Mouse (Mus musculus): ENCODE results near the gene Lyst. TPM values are rescaled to one million over a fixed set of nuclear protein-coding genes. Genes with fewer than 3 reads are reported as not detected.
"Not testable (repeated sequence)": the region's sequence is repeated elsewhere in the genome, so short reads cannot be mapped to it uniquely, and the experiment has no call there.

Gene Lyst
- total RNA-seq, 2 experiments from 2014 or later: 8.3 to 12.0 TPM

DNA sequence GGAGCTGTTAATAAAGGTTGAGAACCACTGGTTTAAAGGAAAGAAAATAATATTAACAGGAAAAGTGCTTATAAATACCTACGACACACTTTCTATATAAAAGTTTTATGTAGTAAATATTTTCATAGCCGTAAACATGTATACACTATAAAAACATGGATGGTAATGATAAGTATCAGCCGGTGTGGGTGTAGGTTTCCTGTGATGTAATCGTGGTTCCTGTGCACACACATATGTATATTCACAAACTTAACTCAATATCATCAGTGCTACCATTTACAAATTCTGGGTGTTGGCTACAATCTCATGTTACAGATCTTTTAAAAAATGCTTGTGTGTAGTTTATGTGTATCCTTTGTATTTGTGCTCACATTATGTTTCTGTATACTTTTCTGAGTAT lies 24.0 kb downstream of the Lyst start:
- intact Hi-C loops (cut with DNase I): no loop called here
- DNase-seq (ENCODE audit: low spot score): no peak

DNA sequence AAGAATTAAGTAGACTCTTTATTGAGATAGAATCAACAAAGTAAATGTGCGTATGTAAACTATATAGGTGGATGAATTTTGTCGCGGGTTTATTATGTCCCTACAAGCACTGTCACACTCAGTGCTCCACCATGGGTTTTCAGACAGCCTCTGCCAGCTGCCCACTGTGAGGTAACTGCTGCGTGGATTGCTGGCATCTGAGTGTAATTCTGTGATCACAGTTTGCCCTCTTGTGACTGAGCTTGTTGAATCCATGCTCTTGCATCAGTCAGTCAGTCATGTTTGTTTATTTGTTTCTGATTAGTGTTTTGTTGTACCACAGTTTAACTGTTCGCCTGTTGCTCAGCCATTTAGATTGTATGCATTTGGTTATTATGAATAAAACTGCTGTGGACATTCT lies 31.3 kb downstream of the Lyst start:
- DNase-seq (ENCODE audit: low spot score): no peak
- intact Hi-C loops (cut with DNase I): no loop called here

DNA sequence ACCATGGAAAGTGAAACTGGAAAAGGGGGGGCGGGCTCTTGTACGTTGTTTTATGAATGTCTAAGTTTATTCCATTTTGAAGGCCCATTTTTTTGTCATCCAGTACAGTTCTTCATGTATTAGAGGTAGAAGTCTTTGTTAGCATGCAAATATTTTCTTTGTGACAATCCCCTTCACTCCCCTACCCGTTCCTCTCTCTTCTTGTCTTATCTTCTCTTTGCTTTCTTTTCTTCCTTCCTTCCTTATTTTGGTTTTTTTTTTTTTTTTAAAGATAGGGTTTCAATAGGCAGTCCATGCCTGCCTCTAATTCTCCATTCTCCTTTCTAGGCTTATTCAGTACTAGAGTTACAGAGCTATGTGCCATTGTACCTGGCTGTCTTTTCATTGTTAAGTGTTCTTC lies 32.4 kb downstream of the Lyst start:
- no peak for DNase-seq (ENCODE audit: low spot score)
- intact Hi-C loops (cut with DNase I): no loop called here

DNA sequence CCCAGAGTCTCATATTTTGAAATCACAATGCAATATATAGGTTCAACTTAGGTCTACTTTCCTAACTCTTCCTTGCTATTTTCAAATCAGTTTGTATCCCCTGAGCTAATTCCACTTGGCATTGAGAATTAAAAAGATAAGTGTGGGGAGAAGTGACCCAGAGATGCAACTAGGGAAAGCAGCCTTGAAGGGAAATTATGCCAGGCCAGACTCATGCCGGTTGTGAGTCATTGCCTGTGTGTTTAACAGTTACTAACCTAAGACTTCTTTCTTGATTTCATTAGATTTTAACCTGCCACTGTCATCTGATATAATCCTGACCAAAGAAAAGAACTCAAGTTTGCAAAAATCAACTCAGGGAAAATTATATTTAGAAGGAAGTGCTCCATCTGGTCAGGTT lies 43.5 kb downstream of the Lyst start:
- no peak for DNase-seq (ENCODE audit: low spot score)
- intact Hi-C loops (cut with DNase I): no loop called here

DNA sequence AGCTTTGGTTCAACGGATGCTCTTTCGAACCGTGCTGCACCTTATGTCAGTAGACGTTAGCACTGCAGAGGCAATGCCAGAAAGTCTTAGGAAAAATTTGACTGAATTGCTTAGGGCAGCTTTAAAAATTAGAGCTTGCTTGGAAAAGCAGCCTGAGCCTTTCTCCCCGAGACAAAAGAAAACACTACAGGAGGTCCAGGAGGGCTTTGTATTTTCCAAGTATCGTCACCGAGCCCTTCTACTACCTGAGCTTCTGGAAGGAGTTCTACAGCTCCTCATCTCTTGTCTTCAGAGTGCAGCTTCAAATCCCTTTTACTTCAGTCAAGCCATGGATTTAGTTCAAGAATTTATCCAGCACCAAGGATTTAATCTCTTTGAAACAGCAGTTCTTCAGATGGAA lies 44.5 kb downstream of the Lyst start:
- intact Hi-C loops (cut with DNase I): no loop called here
- DNase-seq (ENCODE audit: low spot score): no peak

DNA sequence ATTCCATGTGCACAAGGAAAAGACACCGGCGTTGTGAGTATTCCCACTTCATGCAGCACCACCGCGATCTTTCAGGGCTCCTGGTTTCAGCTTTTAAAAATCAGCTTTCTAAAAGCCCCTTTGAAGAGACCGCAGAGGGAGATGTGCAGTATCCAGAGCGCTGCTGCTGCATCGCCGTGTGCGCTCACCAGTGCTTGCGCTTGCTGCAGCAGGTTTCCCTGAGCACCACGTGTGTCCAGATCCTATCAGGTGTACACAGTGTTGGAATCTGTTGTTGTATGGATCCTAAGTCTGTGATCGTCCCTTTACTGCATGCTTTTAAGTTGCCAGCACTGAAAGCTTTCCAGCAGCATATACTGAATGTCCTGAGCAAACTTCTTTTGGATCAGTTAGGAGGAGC lies 45.0 kb downstream of the Lyst start:
- intact Hi-C loops (cut with DNase I): no loop called here
- no peak for DNase-seq (ENCODE audit: low spot score)

DNA sequence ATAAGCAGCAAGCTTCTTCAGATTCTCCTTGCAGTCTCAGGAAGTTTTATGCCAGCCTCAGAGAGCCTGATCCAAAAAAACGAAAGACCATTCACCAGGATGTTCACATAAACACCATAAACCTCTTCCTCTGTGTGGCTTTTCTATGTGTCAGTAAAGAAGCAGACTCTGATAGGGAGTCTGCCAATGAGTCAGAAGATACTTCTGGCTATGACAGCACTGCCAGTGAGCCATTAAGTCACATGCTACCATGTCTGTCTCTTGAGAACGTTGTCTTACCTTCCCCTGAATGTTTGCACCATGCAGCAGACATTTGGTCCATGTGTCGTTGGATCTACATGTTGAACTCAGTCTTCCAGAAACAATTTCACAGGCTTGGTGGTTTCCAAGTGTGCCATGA lies 47.4 kb downstream of the Lyst start:
- DNase-seq (ENCODE audit: low spot score): no peak
- intact Hi-C loops (cut with DNase I): no loop called here

- DNase-seq (ENCODE audit: low spot score): no peak
- intact Hi-C loops (cut with DNase I): no loop called here
Observed at GRCm38 (mm10) chr13:13637981-13638380, 47.8 kb downstream of the Lyst start.

- no peak for DNase-seq (ENCODE audit: low spot score)
- intact Hi-C loops (cut with DNase I): no loop called here
Observed at GRCm38 (mm10) chr13:13638725-13639124, 48.5 kb downstream of the Lyst start.

DNA sequence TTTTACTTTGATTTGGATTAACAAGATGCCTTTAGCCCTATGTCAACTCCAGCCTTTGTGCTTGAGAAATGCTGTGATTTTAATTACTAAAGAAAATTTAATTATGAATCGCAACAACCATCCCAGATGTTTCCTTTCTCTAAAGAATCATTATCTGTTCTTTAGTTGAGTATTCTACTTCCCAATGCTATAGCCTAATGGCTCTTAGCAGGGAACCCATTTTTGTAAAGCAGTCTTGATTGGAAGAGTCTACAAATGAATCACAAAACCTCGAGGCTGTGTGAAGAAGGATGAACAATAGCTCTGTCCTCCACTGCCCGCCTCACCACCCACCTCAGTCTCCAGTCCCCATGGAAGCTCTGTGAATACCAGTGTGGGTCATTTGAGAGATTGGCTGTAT lies 57.1 kb downstream of the Lyst start:
- no peak for DNase-seq (ENCODE audit: low spot score)
- intact Hi-C loops (cut with DNase I): no loop called here

- intact Hi-C loops (cut with DNase I): no loop called here
- no peak for DNase-seq (ENCODE audit: low spot score)
Observed at GRCm38 (mm10) chr13:13655453-13655852, 65.3 kb downstream of the Lyst start.

GRCm38 (mm10) chr13:13666103-13666502 lies 75.9 kb downstream of the Lyst start:
- intact Hi-C loops (cut with DNase I); DNase-seq (ENCODE audit: low spot score): not testable (repeated sequence)

GRCm38 (mm10) chr13:13670669-13671068 lies 80.5 kb downstream of the Lyst start:
- intact Hi-C loops (cut with DNase I): no loop called here
- DNase-seq (ENCODE audit: low spot score): no peak

- intact Hi-C loops (cut with DNase I): no loop called here
- DNase-seq (ENCODE audit: low spot score): no peak
Observed at GRCm38 (mm10) chr13:13671585-13672328, 81.6 kb downstream of the Lyst start.

DNA sequence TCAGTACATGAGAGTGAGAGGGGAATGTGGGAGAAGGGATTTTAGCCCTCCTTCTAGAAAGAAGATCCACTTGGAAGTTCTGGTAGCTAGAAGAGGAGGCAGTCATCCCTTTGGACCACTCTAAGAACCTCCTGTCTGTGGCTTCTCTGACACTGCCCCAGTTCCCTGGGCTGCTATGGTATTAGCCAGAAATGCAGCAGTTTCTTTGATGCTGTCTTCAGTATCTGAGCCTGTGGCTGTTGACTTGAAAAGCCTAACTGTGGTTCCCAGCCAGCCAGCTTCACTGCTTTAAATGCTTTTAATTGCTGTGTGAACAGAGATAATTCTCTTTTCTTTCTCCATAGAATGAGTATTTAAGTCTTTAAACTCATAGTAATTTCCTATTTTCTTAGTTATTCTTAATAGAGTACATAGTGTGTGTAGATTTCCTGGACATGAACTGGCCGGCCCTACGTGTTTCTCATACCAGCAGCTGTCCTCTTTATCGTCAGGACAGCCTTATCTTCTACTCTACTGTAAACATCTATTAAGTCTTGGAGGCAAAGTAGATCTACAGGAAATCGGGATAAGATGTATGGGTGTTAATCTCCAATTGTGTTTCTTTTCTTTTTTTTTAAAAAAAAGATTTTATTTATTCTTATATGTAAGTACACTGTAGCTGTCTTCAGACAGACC lies 84.6 kb downstream of the Lyst start:
- intact Hi-C loops (cut with DNase I): no loop called here
- no peak for DNase-seq (ENCODE audit: low spot score)

- intact Hi-C loops (cut with DNase I): no loop called here
- DNase-seq (ENCODE audit: low spot score): no peak
Observed at GRCm38 (mm10) chr13:13677871-13678270, 87.7 kb downstream of the Lyst start.

- DNase-seq (ENCODE audit: low spot score): no peak
- intact Hi-C loops (cut with DNase I): no loop called here
Observed at GRCm38 (mm10) chr13:13681642-13682041, 91.4 kb downstream of the Lyst start.

GRCm38 (mm10) chr13:13703476-13703875 lies 113.3 kb downstream of the Lyst start:
- intact Hi-C loops (cut with DNase I): no loop called here
- DNase-seq (ENCODE audit: low spot score): no peak

DNA sequence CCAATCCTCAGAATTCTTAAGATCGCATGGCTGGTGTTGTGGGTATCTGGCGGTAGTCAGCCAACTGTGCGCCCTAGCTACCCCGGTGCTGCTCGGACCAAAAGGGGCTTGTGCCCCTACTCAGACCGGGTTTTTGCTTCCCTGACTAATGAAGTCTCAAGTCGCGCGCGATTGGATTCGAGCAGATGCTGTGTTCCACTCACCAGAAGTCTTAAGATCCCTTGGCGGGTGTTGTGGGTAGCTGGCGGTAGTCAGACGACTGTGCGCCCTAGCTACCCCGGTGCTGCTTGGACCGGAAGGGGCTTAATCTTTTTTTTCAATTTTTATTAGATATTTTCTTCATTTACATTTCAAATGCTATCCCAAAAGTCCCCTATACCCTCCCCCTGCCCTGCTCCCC lies 131.2 kb downstream of the Lyst start:
- intact Hi-C loops (cut with DNase I); DNase-seq (ENCODE audit: low spot score): not testable (repeated sequence)

- intact Hi-C loops (cut with DNase I): no loop called here
Observed at GRCm38 (mm10) chr13:13723293-13723692, 133.1 kb downstream of the Lyst start.

DNA sequence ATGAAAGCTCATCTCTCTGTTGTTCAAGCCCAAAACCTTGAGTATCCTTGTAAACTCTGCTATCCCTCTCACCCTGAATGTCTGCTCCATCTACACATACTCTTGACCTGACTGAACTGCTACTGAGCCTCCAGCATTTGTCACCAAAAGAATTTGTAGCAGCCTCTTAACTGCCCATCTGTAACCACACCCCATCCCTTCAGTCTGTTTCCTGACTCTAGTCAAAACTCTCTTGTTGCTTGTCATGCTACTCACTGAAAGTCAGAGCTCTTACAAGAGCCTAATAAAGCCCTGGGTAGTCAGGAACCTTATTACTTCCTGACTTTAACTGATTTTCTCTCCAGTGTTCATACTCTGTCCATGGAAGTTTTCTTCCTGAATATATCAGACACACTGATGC lies 133.6 kb downstream of the Lyst start:
- intact Hi-C loops (cut with DNase I): no loop called here
- no peak for DNase-seq (ENCODE audit: low spot score)

More at GRCm38 (mm10) chr13:13723293-13723692, 133.1 kb downstream of the Lyst start:
- no peak for DNase-seq (ENCODE audit: low spot score)

GRCm38 (mm10) chr13:13739232-13739631 lies 149.0 kb downstream of the Lyst start:
- intact Hi-C loops (cut with DNase I): no loop called here
- no peak for DNase-seq (ENCODE audit: low spot score)
